Mouse (Mus musculus): ENCODE measurements around the gene Rpusd3.

Gene Rpusd3

DNA sequence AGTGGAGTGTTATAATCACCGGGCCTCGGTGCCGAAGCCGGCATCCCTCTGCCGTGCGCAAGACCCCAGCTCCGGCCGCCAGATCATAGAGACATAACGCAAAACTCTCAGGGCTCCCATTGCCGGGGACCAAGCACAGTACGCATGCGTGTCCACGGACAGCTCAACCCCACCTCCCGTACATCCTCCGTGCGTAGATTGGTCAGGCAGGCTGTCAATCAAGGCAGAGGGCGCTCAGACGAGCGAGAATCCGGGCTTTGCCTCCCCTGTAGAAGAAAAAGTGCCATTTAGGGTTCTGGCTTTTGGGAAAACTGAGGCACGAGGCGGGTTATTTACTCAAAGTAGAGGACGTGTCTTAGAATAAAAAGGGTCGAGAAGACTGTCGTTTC, at the start of gene Rpusd3:
Rpusd3 (minus strand) TSS at position 142 of the 389 bp plus-strand sequence.
- DNase-seq (ENCODE audit: low read depth, low spot score): peak; percentile 99

- DNase-seq (ENCODE audit: low read depth, low spot score): no peak
Measured at GRCm38 (mm10) chr6:113468512-113468911, 49.4 kb upstream of the Rpusd3 start.

GRCm38 (mm10) chr6:113465602-113466001, 46.5 kb upstream of the Rpusd3 start:
- no peak for DNase-seq (ENCODE audit: low read depth, low spot score)

GRCm38 (mm10) chr6:113464040-113464439, 44.9 kb upstream of the Rpusd3 start:
- peak; percentile 45 for DNase-seq (ENCODE audit: low read depth, low spot score)

GRCm38 (mm10) chr6:113458635-113459034, 39.5 kb upstream of the Rpusd3 start:
- peak; percentile 50 for DNase-seq (ENCODE audit: low read depth, low spot score)

- no peak for DNase-seq (ENCODE audit: low read depth, low spot score)
Measured at GRCm38 (mm10) chr6:113457952-113458534, 38.9 kb upstream of the Rpusd3 start, which contains the start of gene Il17re. Gene Il17re, plus strand, starts transcription at chr6:113458484.

GRCm38 (mm10) chr6:113455007-113455406, 35.9 kb upstream of the Rpusd3 start:
- no peak for DNase-seq (ENCODE audit: low read depth, low spot score)

DNA sequence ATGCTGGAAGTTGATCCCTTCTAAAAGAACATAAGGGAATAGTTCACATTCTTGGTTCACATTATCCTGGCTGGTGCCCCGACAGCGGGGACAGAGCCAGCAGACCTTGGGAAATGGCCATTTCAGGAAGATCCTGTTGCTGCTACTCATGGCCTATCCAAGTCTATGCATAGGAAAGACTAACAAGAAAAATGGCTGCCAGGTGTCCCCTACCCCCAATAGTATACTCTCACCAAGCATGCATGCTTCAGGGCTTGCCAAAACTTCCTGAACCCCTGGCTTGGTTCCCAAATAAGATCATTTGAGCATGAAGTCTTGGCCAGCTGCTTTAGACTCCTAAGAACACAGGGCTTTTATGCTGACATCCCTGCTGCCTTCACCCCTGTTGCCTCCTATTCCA, 32.7 kb upstream of the Rpusd3 start:
- DNase-seq (ENCODE audit: low read depth, low spot score): no peak

DNA sequence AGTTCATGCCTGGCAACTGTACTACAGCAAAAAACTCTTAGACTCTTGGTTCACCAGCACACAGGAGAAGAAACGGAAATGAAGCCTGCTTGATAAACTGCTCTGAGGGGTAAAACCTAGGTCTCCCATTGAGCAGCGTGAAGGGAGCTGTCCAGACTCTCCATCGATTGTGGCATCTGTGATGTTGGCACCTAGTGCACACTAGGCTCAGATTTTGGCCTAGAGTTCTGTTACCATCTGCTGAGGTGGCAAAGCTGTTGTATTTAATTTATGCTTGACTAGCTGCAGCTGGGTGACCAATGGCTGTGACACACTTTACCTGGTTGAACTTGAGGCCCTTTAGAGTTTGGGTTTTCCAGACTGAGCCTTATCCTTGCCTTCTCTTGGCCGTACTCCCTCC, 28.5 kb upstream of the Rpusd3 start:
- no peak for DNase-seq (ENCODE audit: low read depth, low spot score)

DNA sequence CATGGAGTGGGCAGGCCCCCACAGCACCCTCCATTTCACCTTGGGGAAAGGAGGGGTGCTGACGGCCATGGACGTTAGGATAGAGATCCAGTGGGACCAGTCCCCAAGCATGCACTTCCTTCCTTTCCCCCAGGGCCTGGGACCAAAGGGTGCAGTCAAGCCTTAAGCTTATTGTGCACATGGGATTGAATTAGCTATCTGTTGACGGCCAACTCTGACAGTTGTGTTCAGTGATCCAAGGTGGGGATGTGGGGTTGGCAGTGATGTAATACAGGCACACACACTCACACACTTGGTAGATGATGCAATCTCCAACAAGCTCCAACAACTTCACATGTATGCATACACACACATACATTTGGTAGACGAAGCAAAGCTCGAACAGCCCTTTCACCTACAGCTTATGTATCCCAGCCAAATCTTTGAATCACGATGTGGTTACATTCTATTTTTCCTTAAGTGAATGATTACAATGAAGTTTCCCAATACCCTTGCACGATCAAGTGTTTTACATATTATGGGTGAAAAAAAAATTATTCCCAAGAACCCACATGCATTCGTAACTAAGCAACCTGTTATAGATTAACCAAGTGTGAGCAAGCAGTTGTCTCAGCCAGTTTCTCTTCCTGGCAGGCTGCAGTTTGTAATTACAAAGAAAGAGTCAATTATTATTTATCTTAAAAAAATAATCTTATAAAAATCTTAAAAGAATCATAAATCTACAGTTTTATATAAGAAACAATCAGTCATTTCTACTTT, 25.2 kb upstream of the Rpusd3 start:
- DNase-seq (ENCODE audit: low read depth, low spot score): no peak

DNA sequence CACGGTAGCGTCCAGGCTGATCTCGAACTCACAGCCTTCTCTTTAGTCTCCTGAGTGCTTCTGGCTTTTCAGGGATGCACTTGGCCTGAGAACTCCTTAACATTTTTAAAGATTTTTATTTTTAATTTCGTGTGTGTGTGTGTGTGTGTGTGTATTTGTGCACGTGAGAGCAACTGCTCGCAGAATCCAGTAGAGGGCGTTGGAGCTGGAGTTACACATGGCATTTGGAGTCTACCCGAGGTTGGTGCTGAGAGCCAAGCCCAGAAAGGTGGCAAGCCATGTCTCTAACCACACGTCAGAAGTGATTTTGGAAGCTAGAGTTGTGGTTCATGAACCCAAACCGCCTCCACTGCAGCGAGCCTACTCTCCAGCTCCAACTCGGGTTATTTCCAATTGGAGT, 24.0 kb upstream of the Rpusd3 start:
- DNase-seq (ENCODE audit: low read depth, low spot score): peak; percentile 91

DNA sequence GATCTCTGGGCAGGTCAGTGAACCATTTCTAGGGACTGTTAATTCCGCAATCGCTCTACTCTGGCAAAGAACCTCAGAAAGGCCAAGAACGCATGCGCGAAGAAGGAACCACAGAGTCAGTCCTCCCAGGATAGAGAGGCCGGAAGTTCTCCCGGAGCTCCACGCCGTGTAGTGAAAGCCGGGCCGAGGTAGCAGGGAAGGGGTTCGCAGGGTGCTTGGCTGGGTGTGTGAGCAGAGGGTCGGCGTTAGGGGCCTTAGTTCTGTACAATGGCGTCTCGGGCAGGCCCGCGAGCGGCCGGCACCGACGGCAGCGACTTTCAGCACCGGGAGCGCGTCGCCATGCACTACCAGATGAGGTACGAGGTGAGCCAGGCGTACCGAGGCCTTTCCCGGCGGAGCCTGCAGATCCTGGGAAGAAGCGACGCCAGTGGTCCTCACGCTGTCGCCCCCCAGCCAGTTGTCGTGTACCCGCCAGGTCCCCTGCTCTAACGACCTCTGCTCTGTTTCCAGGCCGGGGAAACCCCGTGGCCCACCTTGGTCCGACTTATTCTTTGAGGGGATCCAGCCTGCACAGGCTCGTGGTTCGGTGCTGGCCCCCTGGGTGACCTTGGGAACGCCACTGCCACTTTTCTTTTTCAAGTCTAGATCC, 23.4 kb upstream of the Rpusd3 start, which contains the start of gene Jagn1:
Jagn1 (plus strand) TSS at position 128 of the 649 bp plus-strand sequence.
- DNase-seq (ENCODE audit: low read depth, low spot score): peak; percentile 97

DNA sequence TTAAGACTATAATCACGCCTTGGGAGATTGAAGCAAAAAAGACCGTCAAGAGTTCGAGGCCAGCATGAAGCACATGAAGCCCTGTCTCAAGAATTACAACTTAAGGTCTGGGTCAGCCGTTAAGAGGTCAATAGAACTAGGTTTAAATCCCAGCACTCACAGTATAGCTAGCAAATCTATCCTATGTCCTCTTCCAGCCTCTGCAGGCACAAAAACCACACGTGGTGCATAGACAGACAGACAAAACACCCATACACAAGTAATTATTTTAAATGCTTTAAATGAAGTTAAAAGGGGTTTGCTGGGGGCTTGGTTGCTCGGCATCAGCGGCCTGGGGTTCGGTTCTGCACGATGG, 22.9 kb upstream of the Rpusd3 start:
- no peak for DNase-seq (ENCODE audit: low read depth, low spot score)

- peak; percentile 91 for DNase-seq (ENCODE audit: low read depth, low spot score)
Measured at GRCm38 (mm10) chr6:113441147-113441680, 22.1 kb upstream of the Rpusd3 start.

GRCm38 (mm10) chr6:113440686-113441085, 21.5 kb upstream of the Rpusd3 start:
- no peak for DNase-seq (ENCODE audit: low read depth, low spot score)

GRCm38 (mm10) chr6:113438721-113439430, 19.7 kb upstream of the Rpusd3 start:
- DNase-seq (ENCODE audit: low read depth, low spot score): peak; percentile 54

DNA sequence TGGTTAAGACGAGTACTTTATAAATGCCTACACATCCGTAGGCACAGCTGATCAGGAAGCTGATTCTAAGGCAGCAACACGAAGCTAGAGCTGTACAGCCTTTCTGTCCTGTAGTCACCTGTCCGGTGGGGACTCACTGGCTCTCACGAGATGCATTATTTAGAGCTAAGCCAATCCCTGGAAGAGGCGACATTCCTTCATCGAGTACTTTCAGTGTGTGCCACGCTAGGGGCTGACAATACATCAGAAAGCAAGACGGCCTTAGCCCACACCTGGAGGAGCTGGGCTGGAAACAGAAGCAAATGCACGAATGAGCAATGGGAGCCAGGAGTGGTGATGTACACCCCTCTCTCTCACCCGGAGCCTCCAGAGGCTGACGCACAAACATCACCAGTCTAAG, 18.0 kb upstream of the Rpusd3 start:
- DNase-seq (ENCODE audit: low read depth, low spot score): no peak

DNA sequence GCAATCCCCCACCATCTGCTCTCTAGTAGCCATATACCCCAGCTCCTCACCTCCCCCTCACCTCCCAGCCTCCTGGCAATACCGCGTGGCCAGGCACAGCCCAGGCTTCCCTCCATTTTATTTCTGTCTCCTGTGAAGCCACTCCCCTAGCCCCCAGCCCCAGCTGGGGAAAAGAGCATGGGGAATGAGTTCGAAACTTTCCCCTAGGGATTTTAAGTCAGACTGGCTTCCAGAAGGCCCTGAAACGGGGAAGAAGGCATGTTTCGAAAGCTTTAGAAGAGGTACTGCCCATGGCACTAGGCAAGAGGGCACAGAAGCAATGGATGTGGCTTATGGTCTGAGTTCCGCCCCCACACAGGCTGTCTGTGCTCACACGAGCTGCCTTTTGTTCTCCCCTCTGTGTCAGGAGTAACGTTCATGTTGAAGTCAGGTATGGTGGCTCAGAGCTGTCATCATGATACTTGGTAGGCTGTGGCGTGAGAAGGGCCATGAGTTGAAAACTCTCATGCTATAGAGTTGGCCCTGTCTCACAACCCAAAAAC, 16.6 kb upstream of the Rpusd3 start, which contains the start of gene Cidec:
Cidec (minus strand) TSS at position 97 of the 542 bp plus-strand sequence.
- DNase-seq (ENCODE audit: low read depth, low spot score): no peak

- no peak for DNase-seq (ENCODE audit: low read depth, low spot score)
Measured at GRCm38 (mm10) chr6:113434691-113435090, 15.6 kb upstream of the Rpusd3 start.

DNA sequence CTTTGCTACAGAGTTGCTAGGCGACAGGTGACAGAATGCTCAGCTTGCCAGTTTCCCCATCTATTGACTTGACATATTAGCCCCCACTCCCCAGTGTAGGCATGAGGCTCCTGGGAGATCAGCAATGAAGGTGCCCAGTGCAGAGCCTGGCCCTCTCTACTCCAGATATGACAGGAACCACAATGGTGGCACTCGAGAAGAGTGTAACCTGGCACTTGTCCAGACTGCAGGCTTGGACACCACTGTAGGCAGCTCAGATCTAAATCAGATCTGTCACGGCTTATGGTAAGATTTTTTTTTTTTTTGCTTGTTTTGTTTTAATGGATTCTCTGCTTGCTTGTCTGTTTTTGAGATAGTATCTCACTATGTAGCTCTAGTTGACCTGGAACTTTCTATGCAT, 14.5 kb upstream of the Rpusd3 start:
- DNase-seq (ENCODE audit: low read depth, low spot score): no peak

- DNase-seq (ENCODE audit: low read depth, low spot score): no peak
Measured at GRCm38 (mm10) chr6:113431801-113432200, 12.7 kb upstream of the Rpusd3 start.
